Mouse (Mus musculus) cerebral cortex, adult 2 months (tissue): Measurements from ENCODE around the gene Arf3.

Source experiments
- whole genome bisulfite sequencing: fragments of 180-500 bp; shearing (Covaris S2); methylation state at CpG from one replicate; pipeline ENCODE4 v1.1.7; 2018; 5-methylcytosine and 5-hydroxymethylcytosine counted together

The Arf3 gene

DNA sequence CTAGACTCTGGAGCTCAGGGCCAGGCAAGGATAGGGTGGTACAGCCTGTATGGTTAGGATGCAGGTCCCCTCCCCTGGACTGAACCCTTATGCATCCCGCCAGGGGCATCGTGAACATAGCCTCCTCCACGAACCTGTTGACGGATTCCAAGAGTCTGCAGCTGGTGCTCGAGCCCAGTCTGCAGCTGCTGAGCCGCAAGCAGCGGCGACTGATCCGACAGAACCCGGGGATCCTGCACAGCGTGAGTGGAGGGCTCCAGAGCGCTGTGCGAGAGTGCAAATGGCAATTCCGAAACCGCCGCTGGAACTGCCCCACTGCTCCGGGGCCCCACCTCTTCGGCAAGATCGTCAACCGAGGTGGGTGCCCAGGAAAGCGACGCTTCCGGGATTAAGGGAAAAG is 27.7 kb upstream of the Arf3 start:
- 5% methylated on average over 23 of the region's 23 CpGs for WGBS

DNA sequence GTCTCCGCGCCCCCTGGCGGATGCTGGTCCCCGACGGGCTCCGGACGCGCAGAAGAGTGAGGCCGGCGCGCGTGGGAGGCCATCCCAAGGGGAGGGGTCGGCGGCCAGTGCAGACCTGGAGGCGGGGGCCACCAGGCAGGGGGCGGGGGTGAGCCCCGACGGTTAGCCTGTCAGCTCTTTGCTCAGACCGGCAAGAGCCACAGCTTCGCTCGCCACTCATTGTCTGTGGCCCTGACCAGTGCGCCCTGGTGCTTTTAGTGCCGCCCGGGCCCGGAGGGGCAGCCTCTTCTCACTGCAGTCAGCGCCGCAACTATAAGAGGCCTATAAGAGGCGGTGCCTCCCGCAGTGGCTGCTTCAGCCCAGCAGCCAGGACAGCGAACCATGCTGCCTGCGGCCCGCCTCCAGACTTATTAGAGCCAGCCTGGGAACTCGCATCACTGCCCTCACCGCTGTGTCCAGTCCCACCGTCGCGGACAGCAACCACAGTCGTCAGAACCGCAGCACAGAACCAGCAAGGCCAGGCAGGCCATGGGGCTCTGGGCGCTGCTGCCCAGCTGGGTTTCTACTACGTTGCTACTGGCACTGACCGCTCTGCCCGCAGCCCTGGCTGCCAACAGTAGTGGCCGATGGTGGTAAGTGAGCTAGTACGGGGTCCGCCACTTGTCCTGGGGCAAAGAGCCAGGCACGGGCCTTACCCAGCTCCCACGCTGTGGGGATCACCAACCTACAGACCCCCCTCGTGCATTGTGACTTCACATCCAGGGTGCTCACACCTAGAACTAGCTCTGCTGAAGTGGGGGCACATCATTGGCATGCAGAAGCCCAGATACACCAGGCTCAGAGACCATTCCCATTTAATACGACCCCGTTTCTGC is 26.9 kb upstream of the Arf3 start, which contains the start of gene Wnt1:
Gene Wnt1 (plus strand): TSS at position 197 of the 875 bp plus-strand sequence.
- WGBS: 4% methylated on average over 51 of the region's 51 CpGs

DNA sequence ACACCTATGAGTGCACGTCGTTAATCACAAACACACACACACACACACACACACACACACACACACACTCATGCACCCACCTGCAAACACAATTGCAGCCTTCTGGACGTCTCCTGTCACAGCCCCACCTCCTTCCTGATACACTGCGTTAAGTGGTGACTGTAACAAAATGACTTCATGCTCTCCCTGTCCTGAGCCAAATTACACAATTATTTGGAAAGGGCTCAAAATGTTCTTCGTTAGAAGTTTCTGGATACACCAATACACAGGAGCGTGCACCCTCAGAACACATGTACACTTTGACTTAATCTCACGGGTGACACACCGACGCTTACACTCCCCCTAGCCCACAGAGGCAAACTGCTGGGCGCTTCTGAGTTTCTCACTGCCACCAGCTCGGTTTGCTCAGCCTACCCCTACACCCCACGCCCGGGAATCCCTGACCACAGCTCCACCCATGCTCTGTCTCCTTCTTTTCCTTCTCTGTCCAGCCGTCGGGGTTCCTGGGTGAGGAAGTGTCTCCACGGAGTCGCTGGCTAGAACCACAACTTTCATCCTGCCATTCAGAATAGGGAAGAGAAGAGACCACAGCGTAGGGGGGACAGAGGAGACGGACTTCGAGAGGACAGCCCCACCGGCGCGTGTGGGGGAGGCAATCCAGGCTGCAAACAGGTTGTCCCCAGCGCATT is 26.1 kb upstream of the Arf3 start:
- WGBS: 14% methylated on average over 24 of the region's 24 CpGs

DNA sequence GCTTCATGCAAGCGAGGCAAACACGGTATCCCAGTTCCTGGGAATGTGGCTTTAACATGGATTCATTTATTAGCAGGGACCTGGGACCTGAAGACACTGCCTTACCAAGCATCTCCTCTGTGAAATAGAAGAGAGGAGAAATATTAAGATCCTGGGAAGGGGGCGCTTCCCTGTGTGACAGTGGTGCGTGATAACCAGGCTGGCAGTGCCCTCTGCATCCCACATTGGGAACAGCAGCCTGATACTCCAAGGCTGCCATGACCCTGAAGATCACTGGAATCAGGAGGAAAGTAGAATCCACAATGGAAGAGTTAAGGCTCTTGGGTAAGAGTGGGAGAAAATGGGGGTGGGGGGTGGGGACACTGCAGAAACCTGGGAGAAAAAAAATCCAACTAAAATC is 24.9 kb upstream of the Arf3 start:
- 42% methylated on average over 4 of the region's 4 CpGs for WGBS

DNA sequence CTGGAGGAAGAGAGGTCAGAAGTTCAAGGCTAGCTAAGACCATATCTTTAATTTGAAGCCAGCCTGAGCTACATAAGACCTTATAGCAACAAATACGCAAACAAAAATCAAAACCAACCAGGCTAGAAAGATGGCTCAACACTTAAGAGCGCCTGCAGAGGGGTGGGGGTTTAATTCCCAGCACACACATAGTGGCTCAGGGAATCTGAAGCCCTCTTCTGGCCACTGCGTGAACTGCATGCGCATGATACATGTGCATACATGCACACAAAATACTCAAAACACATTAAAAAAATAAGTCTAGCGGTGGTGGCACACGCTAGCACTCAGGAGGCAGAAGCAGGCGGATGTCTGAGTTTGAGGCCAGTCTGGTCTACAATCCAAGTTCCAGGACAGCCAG is 22.7 kb upstream of the Arf3 start:
- WGBS: 54% methylated on average over 7 of the region's 7 CpGs

DNA sequence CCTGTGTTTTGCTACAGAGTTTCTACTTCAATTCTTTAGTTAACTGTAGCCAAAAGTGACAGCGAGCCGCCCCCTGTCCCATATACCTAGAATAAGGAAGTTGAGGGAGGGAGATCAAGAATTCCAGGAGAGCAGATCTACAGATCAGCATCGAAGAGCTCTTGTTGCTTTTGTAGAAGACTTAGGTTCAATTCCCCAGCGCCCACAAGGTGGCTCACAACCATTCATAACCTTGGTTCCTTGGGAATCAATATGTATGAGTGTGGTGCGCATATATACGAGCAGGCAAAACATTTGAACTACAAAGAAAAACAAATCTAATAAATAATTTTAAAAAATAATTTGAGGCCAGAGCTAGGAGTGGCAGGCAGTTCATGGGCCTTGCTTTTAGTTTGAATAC is 18.2 kb upstream of the Arf3 start:
- WGBS: 46% methylated on average over 6 of the region's 6 CpGs

DNA sequence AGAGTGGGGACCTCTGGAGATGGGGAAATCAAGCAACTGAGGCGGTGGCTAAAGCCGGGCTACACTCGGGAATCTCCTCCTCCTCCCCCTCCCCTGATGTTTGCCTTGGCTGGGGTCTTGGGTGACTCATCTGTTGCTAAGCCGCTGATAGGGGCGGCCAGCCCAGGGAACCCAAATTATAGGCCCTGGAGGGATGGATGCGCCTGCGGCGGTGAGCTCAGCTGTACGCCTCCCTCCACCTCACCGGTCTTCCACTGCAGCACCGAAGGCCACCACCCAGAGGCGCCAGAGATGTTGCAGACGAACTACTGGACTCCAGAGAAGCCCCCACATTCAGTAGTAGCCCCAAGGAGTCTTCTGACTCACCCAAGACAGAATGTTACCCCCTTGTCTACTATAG is 17.6 kb upstream of the Arf3 start:
- 44% methylated on average over 13 of the region's 13 CpGs for WGBS

DNA sequence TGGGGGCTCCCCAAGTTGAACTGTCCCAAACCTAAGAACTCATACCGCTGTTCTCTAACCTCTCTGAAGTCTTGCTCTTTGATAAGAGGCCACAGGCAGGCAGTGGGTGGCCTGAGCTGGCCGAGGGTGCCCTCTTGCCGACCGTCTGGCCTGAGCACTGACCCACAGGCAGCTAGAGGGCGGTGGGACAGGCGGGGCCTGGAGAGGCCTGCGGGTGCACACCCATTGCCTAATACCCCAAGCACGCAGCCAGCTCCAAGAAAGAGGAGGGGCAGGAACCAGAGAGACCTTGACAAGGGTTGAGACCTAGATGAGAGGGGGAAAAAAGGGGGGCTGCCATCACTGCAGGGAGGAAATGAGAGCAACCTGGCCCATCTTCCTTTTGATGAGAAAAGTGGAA is 17.1 kb upstream of the Arf3 start:
- whole genome bisulfite sequencing: 28% methylated on average over 8 of the region's 8 CpGs

DNA sequence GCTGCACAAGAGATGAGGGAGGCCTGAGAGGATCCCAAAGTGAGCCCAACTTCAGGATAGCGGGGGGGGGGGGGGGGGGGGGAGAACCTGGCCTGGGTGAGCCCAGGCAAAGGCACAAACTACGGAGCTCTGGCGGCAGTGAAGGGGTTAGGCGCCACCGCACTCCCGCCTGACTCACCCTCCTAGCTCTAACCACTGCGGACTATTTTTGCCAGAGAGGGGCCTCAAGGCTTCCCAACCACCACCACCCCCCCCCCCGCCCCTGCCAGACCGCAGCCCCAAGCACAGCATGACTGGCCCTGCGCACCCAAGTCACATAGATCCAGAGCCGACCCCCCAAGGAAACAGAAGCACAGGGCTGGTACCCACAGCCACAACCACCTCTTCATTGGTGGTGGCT is 15.8 kb upstream of the Arf3 start:
- 13% methylated on average over 11 of the region's 11 CpGs for WGBS

DNA sequence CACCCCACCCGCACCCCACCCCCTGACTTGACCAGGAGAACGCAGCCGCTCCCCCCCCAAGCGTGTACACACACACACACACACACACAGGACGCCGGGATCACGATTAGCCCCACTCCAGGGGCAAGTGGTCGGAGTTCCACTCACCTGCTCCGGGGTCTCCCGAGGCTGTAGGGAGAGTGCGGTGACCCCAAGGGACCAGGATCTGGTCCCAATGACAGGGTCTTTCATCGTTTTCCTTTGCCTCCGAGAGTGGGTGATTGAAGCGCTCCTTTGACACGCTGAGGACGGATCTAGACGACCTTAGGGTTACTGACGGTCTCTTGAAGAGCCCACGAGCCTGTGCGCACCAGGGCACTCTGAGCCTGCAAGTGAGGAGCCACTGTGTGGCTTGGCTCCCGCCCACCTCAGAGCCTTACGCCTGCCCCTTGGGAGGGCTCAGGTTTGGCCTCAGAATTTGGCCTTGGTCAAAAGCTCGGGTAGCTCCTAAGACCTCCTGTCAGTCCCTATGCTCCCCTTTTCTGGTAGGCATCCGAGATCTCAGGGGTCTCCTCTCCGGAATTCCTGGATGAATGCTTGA is 15.3 kb upstream of the Arf3 start:
- WGBS: 4% methylated on average over 25 of the region's 25 CpGs

DNA sequence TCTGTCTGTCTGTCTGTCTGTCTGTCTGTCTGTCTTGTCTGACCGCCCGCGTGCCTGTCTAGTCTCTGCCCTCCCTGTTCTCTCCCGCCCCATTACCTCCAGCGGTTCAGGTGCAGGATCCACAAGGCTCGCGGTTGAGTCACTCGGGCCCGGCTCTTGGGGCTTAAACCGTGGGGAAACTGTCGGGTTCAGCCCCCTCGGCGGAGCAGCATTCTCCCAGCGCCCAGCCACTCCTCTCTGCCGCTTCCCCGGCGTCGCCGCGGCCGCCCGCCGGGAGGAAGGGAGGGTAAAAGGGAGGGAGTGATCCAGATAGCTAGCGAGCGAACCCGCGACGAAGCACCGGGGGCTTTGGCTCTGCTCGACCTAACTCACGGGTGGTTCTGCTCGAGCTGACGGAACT is 14.7 kb upstream of the Arf3 start, which contains the start of gene Wnt10b:
Gene Wnt10b (minus strand): TSS at position 389 of the 400 bp plus-strand sequence.
- WGBS: 1% methylated on average over 33 of the region's 33 CpGs

DNA sequence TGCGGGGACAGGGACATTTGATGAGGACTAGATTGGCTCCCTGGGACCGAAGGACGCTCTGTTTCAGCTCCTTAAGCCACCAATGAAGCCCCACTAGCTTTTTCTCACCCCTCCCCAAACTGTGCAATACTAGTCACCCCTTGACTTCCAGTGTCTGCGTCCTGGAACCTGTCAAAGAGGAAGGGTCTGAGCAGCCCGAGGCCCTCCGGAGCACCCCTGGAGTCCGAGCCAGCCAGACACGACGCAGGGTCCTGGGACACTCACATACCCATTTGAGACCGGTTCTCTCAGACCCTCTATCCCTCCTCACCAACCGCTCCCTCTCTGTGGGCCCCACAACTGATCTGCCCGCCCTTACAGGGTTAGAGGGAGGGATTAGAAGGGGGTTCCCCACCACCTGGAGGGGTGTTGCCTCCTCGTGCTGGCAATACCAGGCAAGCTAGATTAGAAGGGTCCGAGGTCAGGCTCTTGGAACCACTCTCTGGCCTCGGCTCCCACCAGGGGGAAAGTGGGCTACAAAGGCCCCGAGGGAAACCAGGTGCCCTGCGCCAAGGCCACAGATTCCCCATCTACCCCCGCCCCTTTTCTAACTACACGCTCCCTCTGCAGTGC is 14.1 kb upstream of the Arf3 start:
- WGBS: 12% methylated on average over 19 of the region's 19 CpGs

DNA sequence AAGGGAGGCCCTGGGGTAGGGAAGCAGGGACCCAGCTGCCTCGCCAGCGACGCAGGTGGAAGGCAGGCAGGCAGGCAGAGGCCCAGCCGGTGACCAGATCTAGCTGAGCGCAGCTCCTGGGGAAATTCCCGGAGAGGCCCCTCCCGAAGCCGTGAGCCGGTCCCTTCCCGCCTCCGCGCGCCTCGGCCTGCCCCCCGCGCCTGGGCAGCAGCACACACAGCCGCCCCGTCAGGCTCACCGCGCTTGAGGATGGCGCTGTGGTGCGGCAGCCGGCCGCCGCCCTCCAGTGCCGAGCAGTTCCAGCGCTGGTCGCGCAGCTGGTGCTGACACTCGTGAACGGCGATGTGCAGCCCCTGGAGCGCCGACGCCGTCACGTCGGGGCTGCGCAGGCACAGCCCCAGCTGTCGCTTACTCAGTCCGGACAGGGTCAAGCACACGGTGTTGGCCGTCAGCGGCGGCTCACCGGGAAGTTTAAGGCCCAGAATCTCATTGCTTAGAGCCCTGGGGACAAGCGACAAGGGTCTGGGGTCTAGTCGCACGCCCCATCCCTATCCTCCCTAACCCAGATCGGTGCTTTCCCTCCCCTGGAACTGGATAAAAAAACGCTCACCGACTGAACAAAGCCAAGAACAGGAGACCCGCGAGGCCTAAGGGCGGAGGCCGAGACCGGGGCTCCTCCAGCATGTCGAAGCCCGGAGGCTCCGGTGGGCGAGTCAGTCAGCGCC is 13.4 kb upstream of the Arf3 start:
- 4% methylated on average over 62 of the region's 62 CpGs for WGBS

DNA sequence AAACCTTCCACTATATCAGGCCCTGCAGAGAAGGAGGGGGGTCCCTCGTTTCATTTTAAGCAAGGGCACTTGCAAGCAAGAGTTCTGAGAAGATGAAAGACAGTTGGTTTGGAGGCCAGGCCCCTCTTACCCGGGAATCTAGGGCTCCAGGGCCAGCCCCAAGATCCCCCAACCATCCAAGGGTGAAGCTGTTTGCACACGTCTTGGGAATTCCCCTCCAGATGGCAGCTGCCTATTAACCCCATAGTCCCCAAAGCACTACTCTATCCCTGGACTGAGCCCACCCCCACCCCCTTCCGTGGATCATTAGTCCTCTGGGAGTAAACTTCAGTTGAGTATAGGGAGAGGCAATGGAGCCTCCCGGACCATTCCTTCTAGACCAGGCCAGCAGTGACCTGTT is 12.5 kb upstream of the Arf3 start:
- WGBS: 21% methylated on average over 5 of the region's 5 CpGs

DNA sequence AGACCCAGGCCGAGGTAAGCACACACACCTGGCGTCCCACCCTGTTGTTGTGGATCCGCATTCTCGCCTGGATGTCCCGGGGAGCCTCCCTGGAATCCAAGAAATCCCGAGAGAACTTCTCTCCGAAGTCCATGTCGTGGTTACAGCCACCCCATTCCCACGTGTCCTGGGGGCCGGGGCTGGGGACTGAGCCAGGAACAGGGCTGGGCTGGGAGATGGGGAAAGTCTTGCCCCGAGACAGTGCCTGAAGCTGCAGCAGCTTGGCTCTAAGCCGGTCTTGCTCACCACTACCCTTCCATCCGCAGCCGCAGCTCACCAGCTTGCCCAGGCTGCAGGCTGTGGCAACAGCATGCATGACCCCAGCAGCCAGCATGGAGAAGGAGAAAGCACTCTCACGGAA is 11.1 kb upstream of the Arf3 start:
- WGBS: 45% methylated on average over 15 of the region's 15 CpGs

DNA sequence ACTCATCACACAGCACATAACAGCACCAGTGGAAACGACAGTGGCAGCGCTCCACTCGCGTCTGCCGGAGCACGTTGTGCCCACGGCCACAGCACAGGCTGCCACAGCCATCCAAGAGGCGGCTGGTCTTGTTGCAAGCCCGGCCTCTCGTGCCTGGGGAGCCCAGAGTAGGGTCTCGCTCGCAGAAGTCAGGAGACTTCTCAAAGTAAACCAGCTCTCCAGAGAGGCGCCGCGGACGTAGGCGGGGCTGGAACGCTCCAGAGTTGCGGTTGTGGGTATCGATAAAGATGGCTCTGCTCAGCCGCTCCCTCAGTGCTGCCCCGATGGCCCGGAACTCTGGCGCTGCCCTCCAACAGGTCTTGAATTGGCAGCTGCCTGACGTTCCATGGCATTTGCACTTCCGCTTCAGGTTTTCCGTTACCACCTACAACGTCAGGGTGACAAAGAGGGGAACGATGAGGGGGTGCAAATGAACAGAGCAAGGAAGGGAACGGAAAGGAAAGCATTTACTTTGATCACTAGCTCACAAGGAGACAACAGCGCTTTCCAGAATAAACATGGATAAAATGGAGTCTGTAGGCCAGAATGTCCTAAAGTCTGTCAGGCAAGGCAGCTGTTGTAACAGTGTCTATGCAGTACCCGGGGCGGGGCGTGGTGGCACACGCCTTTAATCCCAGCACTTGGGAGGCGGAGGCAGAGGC is 9.6 kb upstream of the Arf3 start:
- 5% methylated on average over 36 of the region's 36 CpGs for WGBS

DNA sequence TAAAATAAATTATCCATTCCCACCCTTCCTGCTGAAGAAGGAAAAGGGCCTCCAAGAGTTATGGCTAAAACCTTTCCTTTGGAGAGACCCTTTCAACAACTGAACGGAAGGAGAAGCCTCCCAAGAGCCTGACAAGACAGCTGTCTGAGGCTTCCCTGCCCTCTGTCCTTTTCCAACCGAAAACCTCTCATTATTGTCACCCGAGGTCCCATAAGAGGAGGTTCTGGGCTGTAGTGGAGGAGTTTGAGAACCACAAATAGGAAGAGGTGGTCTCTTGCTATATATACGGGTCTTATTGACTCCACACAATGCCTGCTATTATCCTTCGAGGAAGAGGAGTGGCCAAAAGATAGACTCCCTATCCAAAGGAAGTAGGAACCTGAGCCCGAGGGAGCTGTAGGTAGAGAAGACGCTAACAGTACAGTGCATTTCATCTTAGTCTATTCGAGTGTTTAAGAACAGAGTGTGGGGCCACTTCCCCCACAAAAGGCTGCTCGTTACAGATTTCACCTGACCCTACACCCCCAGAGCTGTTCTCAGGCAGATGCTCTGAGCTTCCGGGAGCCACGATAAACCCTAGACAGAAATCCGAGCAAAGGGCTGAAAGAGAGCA is 8.9 kb upstream of the Arf3 start:
- WGBS: 30% methylated on average over 12 of the region's 12 CpGs

DNA sequence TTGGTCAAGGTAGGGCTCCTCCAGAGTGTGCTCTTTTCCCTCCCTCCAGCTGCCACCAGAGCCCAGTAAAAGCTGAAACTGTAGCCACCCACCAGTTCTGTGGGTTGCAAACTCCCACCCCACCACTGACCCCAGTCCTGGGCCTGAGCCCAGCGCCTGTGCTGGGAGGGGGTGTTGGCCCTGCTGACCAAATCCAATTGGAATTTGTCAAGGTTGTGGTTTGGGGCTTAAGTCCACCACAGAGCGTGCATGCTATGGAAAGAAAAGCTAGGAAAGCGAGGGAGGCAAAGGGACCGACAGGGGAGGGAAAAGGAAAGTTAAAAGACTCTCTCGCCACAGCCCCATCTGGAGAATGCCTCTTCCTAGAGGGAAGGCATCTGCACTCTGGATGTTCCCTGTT is 5.2 kb upstream of the Arf3 start:
- WGBS: 56% methylated on average over 5 of the region's 5 CpGs

DNA sequence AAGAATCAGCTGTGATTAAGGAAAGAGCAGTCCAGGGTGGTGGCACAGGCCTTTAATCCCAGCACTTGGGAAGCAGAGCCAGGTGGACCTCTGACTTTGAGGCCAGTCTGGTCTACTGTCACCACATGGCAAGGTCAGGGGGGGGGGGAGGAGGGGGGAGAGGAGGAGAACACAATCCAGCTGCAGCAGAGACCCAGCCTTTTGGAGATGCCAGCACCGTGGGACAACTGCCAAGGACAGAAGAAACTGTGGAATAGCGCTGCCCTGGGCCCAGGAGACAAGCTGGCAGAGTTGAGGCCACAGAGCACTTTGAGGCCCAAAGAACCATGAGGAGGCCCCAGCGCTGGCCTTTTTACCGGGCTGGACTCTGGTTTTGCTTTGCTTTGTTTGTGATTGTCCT is 2.9 kb upstream of the Arf3 start:
- 56% methylated on average over 4 of the region's 4 CpGs for WGBS

DNA sequence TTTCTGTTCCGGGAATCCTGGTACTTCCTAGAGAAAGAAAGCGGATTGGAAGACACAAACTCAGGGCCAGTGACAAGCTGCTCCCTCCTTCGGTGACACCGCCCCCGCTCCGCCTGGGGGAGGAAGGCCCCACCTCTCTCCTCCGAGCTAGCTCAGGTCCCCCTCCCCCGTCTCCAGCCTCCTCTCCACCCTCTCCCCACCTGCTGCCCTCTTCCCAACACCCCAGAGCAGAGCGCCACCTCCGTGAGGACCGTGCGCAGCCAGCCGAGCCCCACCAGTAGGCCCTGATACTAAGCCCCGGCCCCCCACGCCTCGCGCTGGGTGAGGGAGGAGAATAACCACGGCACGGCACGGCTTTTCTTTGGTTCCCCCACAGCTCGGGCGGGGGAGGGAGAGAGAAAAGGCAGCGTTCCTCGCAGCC is 803 bp downstream of the Arf3 start:
- under 1% methylated on average over 24 of the region's 24 CpGs for WGBS

DNA sequence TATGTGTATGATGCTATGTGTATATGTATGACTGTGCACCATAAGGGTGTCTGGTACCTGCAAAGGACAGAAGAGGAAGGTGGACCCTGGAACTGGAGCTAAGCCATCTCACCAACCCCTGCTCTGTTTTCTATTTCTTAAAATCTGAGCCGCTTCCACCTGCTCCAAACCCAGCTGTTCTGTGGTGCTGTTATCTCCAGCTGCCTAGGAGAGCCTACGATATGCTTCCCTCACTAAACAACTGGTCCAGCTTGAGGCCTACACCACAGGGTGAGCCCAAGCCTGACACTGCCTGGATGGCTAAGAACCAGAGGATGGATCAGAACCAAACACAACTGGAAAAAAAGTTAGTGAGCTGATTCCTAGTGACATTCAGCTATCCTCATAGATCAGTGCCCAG is 8.9 kb downstream of the Arf3 start:
- WGBS: 65% methylated on average over 2 of the region's 2 CpGs
